In the genomic region with DNA sequence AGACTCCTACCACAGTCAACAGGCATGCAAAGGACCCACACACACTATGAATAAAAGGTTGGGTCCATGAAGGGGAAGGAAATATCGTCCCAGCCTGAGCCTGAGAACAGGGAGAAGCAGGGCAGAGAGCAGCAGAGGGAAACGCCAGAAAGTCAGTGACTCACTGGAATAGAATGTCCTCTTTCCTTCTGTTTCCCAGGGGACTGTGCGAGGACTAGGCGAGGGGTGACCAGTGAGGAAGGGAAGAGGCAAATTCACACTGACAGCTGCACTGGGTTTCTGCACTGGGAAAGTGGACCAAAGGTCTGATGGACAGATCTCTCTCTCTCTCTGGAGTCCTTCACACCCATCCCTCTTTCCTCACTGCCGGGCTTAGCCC, we compare ENCODE assay signal across 10 mouse cellular contexts. TPM values are rescaled to one million over a fixed set of nuclear protein-coding genes. Genes with fewer than 3 reads are reported as not detected.
DNase-seq lines count a peak whose midpoint lies in the region; ATAC-seq lines count a peak whose summit lies in the region.
"Had no signal": no experiment of that assay in that cellular context is flagged by ENCODE, and none has a peak within 500 bp of the region (broad histone marks: within the 10 kb centered on the region; RNA-seq: fewer than 3 reads in every experiment).

No protein-coding gene starts in this region.

- ATAC-seq in liver, embryonic 13.5 days (ENCODE audit: low read depth), result no peak
- no peak for ATAC-seq in granulocyte monocyte progenitor cell, adult 5-6 weeks (replicated peaks; ENCODE audit: poor library complexity, severe bottlenecking)

- H3K4me3 ChIP-seq in liver, embryonic 13.5 days (replicated peaks), result no peak overlapping the region
- H3K4me3 ChIP-seq: embryonic facial prominence, embryonic 13.5 days had no signal

- no peaks in the 10 kb centered on the region for H3K27me3 ChIP-seq in liver, embryonic 13.5 days
- H3K27me3 ChIP-seq: embryonic facial prominence, embryonic 13.5 days had no signal

- peak overlapping the region; percentile 64 for H3K27ac ChIP-seq in liver, embryonic 13.5 days
- H3K27ac ChIP-seq: embryonic facial prominence, embryonic 13.5 days had no signal

- no peaks in the 10 kb centered on the region for H3K36me3 ChIP-seq in liver, embryonic 13.5 days
- H3K36me3 ChIP-seq: embryonic facial prominence, embryonic 13.5 days had no signal

- peak; percentile 46 for DNase-seq in urinary bladder, postnatal 25 days (ENCODE audit: low spot score)
- DNase-seq in urinary bladder, adult 2 months (ENCODE audit: low spot score), result no peak
- peak; percentile 69 to 74 for DNase-seq in heart, postnatal 14 days
- DNase-seq in liver, embryonic 13.5 days, result no peak
- DNase-seq in layer of hippocampus, postnatal 36 days, result no peak
- no peak for DNase-seq in retina, embryonic 14.5 days (ENCODE audit: low spot score)
- no peak for DNase-seq in right cerebral cortex, adult 18-20 months

- H3K4me1 ChIP-seq in liver, embryonic 13.5 days (replicated peaks), result peaks cover 54% of the 10 kb centered on the region

- no peak overlapping the region for H3K4me2 ChIP-seq in liver, embryonic 13.5 days
- H3K4me2 ChIP-seq: embryonic facial prominence, embryonic 13.5 days had no signal

- intact Hi-C loops in heart, postnatal 14 days (cut with DNase I), result no loop called here

- H3K9ac ChIP-seq in liver, embryonic 13.5 days, result no peak overlapping the region
- H3K9ac ChIP-seq: embryonic facial prominence, embryonic 13.5 days had no signal

- 27% methylated on average over 5 of the region's 5 CpGs for WGBS in liver, embryonic 13.5 days (ENCODE audit: insufficient replicate concordance)

- no peaks in the 10 kb centered on the region for H3K9me3 ChIP-seq in liver, embryonic 13.5 days (replicated peaks)
- H3K9me3 ChIP-seq: embryonic facial prominence, embryonic 13.5 days had no signal

RNA-seq across cellular contexts. Expression of gene Spaar, which starts 1.3 kb away (rescaled TPM):
- polyA plus RNA-seq in urinary bladder, adult 2 months (2012; rRNA removed), result 1.2 and 1.6 TPM in 2 replicates
- 1 to 10 TPM; 5.0 to 6.1 TPM for total RNA-seq in heart, postnatal 14 days (2021)
- not detected in 2 replicates for polyA plus RNA-seq in liver, embryonic 13.5 days (2015; fragmentation: Nextera tagmentation; extraction: Ambion mirVana)
- total RNA-seq in granulocyte monocyte progenitor cell, adult 5-6 weeks (2014; fragmentation: Nextera tagmentation), result not detected in 2 replicates
- total RNA-seq in granulocyte monocyte progenitor cell, adult 5-6 weeks (2017), result not detected in 2 replicates
- 1 to 10 TPM in 1 of 2 experiments, under 1 TPM in 1; 0.61 to 1.1 TPM for total RNA-seq in layer of hippocampus, postnatal 36 days (2021)

RNA-seq across cellular contexts. Expression of gene Hrct1, which starts 1.6 kb away (rescaled TPM):
- 5.2 and 7.8 TPM in 2 replicates for polyA plus RNA-seq in urinary bladder, adult 2 months (2012; rRNA removed)
- total RNA-seq in heart, postnatal 14 days (2021), result 1 to 10 TPM; 4.7 to 5.1 TPM
- 0.09 and 0.17 TPM in 2 replicates for polyA plus RNA-seq in liver, embryonic 13.5 days (2015; fragmentation: Nextera tagmentation; extraction: Ambion mirVana)
- not detected in 2 replicates for total RNA-seq in granulocyte monocyte progenitor cell, adult 5-6 weeks (2014; fragmentation: Nextera tagmentation)
- not detected in 2 replicates for total RNA-seq in granulocyte monocyte progenitor cell, adult 5-6 weeks (2017)
- total RNA-seq in layer of hippocampus, postnatal 36 days (2021), result 1 to 10 TPM in 1 of 2 experiments, under 1 TPM in 1; 0.47 to 1.2 TPM

RNA-seq across cellular contexts. Expression of gene Olfr71, which starts 18.5 kb away (rescaled TPM):
- not detected in 2 replicates for polyA plus RNA-seq in urinary bladder, adult 2 months (2012; rRNA removed)
- not detected for total RNA-seq in heart, postnatal 14 days (2021)
- not detected in 2 replicates for polyA plus RNA-seq in liver, embryonic 13.5 days (2015; fragmentation: Nextera tagmentation; extraction: Ambion mirVana)
- not detected in 2 replicates for total RNA-seq in granulocyte monocyte progenitor cell, adult 5-6 weeks (2014; fragmentation: Nextera tagmentation)
- not detected in 2 replicates for total RNA-seq in granulocyte monocyte progenitor cell, adult 5-6 weeks (2017)
- total RNA-seq in layer of hippocampus, postnatal 36 days (2021), result not detected
- total RNA-seq: ES-E14 had no signal
- polyA plus RNA-seq: embryonic facial prominence, embryonic 13.5 days had no signal

RNA-seq across cellular contexts. Expression of gene Olfr70, which starts 28.0 kb away (rescaled TPM):
- polyA plus RNA-seq in urinary bladder, adult 2 months (2012; rRNA removed), result not detected in 2 replicates
- not detected for total RNA-seq in heart, postnatal 14 days (2021)
- not detected in 2 replicates for polyA plus RNA-seq in liver, embryonic 13.5 days (2015; fragmentation: Nextera tagmentation; extraction: Ambion mirVana)
- not detected in 2 replicates for total RNA-seq in granulocyte monocyte progenitor cell, adult 5-6 weeks (2014; fragmentation: Nextera tagmentation)
- total RNA-seq in granulocyte monocyte progenitor cell, adult 5-6 weeks (2017), result not detected in 2 replicates
- total RNA-seq in layer of hippocampus, postnatal 36 days (2021), result not detected
- total RNA-seq: ES-E14 had no signal
- polyA plus RNA-seq: embryonic facial prominence, embryonic 13.5 days had no signal

RNA-seq across cellular contexts. Expression of gene Olfr159, which starts 42.2 kb away (rescaled TPM):
- not detected in 2 replicates for polyA plus RNA-seq in urinary bladder, adult 2 months (2012; rRNA removed)
- not detected for total RNA-seq in heart, postnatal 14 days (2021)
- not detected in 2 replicates for polyA plus RNA-seq in liver, embryonic 13.5 days (2015; fragmentation: Nextera tagmentation; extraction: Ambion mirVana)
- total RNA-seq in granulocyte monocyte progenitor cell, adult 5-6 weeks (2014; fragmentation: Nextera tagmentation), result not detected in 2 replicates
- total RNA-seq in granulocyte monocyte progenitor cell, adult 5-6 weeks (2017), result not detected in 2 replicates
- not detected for total RNA-seq in layer of hippocampus, postnatal 36 days (2021)
- total RNA-seq: ES-E14 had no signal
- polyA plus RNA-seq: embryonic facial prominence, embryonic 13.5 days had no signal

Comparison
In these comparisons a context has a peak if more than half of its experiments do, and no peak if none do; other contexts are left out.
1. DNase-seq: peak in urinary bladder, postnatal 25 days (single experiment) and heart, postnatal 14 days (2 of 2); none in urinary bladder, adult 2 months (single experiment), liver, embryonic 13.5 days (single experiment), layer of hippocampus, postnatal 36 days (0 of 2), retina, embryonic 14.5 days (single experiment) and right cerebral cortex, adult 18-20 months (single experiment).